Mouse (Mus musculus): ENCODE results near the gene Mcpt9. TPM values are rescaled to one million over a fixed set of nuclear protein-coding genes. Genes with fewer than 3 reads are reported as not detected.
"Not testable (repeated sequence)": the region's sequence is repeated elsewhere in the genome, so short reads cannot be mapped to it uniquely, and the experiment has no call there.

The Mcpt9 gene
- polyA plus RNA-seq (2015; fragmentation: Nextera tagmentation; extraction: Ambion mirVana), result not detected in 2 replicates

DNA sequence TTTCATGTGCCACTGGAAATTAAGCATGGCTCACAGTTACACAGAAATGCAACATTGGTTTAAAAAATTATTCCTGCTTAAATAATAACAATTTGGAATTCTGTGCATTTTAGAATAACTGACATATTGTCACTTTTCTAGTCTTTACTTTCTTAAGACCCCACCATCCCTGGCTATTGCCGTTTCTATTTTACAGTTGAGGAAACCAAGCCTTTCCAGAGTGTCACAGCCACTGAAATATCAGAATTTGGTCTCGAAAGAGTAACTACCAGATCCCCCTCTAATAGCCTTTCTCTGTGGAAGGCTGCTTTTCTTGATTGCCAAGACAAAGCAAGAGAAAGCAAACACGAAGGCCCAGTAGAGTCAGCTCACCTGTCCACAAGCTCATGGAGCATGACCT is at the start of gene Mcpt9:
Gene Mcpt9, minus strand, starts transcription at position 101 of the 400 bp plus-strand sequence.
- H3K9ac ChIP-seq; ATAC-seq (ENCODE audit: low read depth); H3K4me1 ChIP-seq (replicated peaks); H3K27me3 ChIP-seq; H3K27ac ChIP-seq (replicated peaks); H3K4me2 ChIP-seq; H3K36me3 ChIP-seq; H3K9me3 ChIP-seq; H3K4me3 ChIP-seq: not testable (repeated sequence)
- WGBS, result 89% methylated on average over 3 of the region's 3 CpGs

DNA sequence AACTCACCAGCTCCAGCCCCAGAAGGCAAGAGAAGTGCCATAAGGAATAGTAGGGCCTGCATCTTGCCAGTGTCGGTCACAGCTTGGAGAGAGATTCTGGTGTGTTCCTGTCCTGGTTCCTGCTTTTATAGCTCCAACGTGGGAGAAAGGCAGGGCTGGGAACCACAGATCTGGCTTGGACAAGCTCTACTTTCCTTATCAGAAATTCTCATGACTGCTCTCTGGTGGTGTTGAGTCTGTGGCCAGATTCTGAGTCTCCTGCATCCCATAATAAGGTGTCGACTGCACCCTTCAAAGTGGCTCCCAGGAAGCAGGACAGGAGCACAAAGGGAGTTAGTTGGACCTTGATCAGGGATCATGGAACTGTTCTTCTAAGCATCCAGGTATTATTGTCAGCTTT is 31.9 kb upstream of the Mcpt9 start, which contains the start of gene Mcpt4:
Gene Mcpt4, minus strand, starts transcription at position 101 of the 400 bp plus-strand sequence.
- not testable (repeated sequence) for H3K9ac ChIP-seq; H3K4me1 ChIP-seq (replicated peaks); H3K4me3 ChIP-seq; H3K4me2 ChIP-seq; H3K27me3 ChIP-seq; H3K9me3 ChIP-seq; ATAC-seq (ENCODE audit: low read depth); H3K27ac ChIP-seq (replicated peaks); H3K36me3 ChIP-seq
- WGBS, result 86% methylated on average over 3 of the region's 3 CpGs

DNA sequence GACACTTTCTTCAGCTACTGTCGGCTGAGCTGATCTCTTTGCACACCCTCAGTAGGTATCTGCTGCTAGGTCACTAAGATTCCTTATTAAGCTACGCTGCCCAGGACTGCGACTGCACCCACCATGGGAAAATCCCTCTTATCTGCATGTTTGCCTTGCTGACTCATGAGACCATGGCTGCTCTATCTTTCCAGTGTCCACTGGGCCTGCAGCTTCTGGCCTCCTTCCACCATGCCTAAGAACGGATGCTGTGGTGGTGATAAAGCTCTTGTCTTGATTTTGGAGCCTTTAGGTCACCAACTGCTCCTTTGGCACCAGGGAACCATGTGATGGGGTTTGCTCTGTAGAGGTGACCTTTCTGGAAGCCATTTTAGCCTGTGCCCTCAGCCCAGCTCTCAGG is 27.4 kb upstream of the Mcpt9 start:
- H3K9me3 ChIP-seq, result no peaks in the 10 kb centered on the region
- no peaks in the 10 kb centered on the region for H3K27me3 ChIP-seq
- H3K36me3 ChIP-seq, result no peaks in the 10 kb centered on the region
- H3K4me2 ChIP-seq, result no peak overlapping the region
- ATAC-seq (ENCODE audit: low read depth), result no peak
- no peak overlapping the region for H3K9ac ChIP-seq
- no peak overlapping the region for H3K27ac ChIP-seq (replicated peaks)
- 90% methylated on average over 4 of the region's 4 CpGs for WGBS
- no peaks in the 10 kb centered on the region for H3K4me1 ChIP-seq (replicated peaks)
- H3K4me3 ChIP-seq, result no peak overlapping the region

DNA sequence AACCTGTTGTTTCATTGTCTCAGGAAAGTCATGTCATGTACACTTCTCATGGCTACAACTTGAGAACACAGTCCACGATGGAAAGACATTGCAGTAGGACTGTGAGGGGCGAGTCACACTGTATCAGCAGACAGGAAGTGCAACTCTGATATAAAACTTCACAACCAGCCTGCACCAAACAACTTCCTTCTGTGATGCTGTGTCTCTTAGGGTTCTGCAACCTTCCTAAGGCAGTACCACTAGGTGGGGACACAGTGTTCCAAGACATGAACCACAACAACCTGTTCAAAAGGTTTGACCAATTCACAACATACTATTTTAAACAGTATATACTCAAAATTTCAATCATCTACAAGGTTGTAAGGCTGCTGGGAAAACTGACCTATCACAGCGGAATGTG is 25.1 kb upstream of the Mcpt9 start:
- Histone ChIP-seq H3K27ac (replicated peaks) (no peak overlapping the region), H3K4me2 (no peak overlapping the region), H3K4me1 (replicated peaks) (no peaks in the 10 kb centered on the region), H3K4me3 (no peak overlapping the region), H3K36me3 (no peaks in the 10 kb centered on the region), H3K9ac (no peak overlapping the region), H3K27me3 (no peaks in the 10 kb centered on the region), H3K9me3 (no peaks in the 10 kb centered on the region)
- no peak for ATAC-seq (ENCODE audit: low read depth)
- WGBS, result 85% methylated on average over 3 of the region's 3 CpGs

DNA sequence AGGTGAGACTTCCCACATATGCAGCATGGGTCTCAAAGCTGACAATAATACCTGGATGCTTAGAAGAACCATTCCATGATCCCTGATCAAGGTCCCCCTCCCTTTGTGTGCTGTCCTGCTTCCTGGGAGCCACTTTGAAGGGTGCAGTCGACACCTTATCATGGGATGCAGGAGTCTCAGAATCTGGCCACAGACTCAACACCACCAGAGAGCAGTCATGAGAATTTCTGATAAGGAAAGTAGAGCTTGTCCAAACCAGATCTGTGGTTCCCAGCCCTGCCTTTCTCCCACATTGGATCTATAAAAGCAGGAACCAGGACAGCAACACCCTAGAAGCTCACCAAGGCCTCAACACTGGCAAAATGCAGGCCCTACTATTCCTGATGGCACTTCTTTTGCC is 11.5 kb upstream of the Mcpt9 start, which contains the start of gene Mcpt2:
Gene Mcpt2, plus strand, starts transcription at position 250 of the 400 bp plus-strand sequence.
- not testable (repeated sequence) for H3K9me3 ChIP-seq; H3K27me3 ChIP-seq; H3K27ac ChIP-seq (replicated peaks); H3K9ac ChIP-seq; H3K36me3 ChIP-seq; H3K4me3 ChIP-seq; ATAC-seq (ENCODE audit: low read depth); H3K4me1 ChIP-seq (replicated peaks); H3K4me2 ChIP-seq
- WGBS, result 78% methylated on average over 1 of the region's 1 CpGs

DNA sequence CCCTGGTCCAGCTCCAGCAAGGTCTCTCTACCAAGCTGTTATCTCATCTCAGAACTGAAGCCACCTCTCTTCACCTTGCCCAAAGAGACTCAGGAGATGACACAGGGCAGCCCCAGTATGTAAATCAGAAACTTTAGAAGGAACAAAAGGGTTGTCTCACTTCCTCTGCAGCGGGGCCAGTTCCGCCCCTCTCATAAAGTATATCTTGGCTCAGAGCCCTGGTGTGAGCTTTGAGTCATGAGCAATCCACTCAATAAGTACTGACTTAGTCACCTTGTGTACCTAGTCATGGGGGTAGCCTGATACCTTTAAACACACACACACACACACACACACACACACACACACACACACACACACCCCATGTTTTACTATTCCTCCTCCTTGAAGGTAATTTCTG is 4.1 kb upstream of the Mcpt9 start:
- H3K4me2 ChIP-seq, result no peak overlapping the region
- no peaks in the 10 kb centered on the region for H3K4me1 ChIP-seq (replicated peaks)
- no peak overlapping the region for H3K4me3 ChIP-seq
- no peak for ATAC-seq (ENCODE audit: low read depth)
- no peak overlapping the region for H3K27ac ChIP-seq (replicated peaks)
- H3K9me3 ChIP-seq, result no peaks in the 10 kb centered on the region
- WGBS, result 78% methylated on average over 2 of the region's 2 CpGs
- no peaks in the 10 kb centered on the region for H3K36me3 ChIP-seq
- H3K9ac ChIP-seq, result no peak overlapping the region
- H3K27me3 ChIP-seq, result no peaks in the 10 kb centered on the region

DNA sequence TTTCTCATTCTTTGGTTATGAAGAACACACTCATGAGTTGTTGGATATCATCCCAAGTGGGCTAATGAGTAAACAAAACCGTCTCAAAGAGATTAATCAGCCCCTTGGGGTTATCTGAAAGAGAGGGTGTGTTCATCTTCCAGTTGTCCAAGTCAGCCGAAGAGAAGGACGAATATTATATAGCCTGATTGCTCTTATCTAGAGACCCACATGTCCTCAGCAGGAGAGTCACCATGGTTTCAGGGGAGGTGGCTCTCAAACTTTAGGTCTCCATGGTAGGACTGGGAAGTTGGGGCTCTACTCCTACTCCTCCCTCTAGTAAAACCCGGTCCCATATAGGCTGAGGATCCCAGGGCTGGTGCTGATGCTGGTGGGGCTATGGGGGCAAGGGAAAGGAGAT is 9.0 kb downstream of the Mcpt9 start:
- not testable (repeated sequence) for ATAC-seq (ENCODE audit: low read depth); H3K4me3 ChIP-seq
- 82% methylated on average over 4 of the region's 4 CpGs for WGBS

DNA sequence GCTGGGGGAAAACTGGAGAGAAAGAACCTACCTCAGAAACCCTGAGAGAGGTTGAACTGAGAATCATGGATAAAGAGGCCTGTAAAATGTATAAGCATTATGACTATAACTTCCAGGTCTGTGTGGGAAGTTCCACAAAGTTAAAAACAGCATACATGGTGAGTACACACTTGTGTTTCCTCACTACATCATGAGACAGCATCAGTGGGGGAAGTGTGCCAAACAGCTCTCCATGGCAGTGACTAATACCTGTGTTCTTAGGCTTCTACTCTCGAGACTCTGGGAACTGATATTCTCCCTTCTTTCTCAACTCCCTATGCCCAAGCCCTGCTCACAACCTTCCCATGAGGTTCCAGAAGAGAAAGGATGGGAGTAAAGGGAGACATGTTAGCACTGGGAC is 10.8 kb downstream of the Mcpt9 start:
- H3K36me3 ChIP-seq, result no peaks in the 10 kb centered on the region
- no peaks in the 10 kb centered on the region for H3K9me3 ChIP-seq
- no peaks in the 10 kb centered on the region for H3K27me3 ChIP-seq
- no peak overlapping the region for H3K27ac ChIP-seq (replicated peaks)
- no peak overlapping the region for H3K4me3 ChIP-seq
- H3K4me2 ChIP-seq, result no peak overlapping the region
- H3K9ac ChIP-seq, result no peak overlapping the region
- WGBS, result 84% methylated on average over 1 of the region's 1 CpGs
- no peak for ATAC-seq (ENCODE audit: low read depth)
- H3K4me1 ChIP-seq (replicated peaks), result no peaks in the 10 kb centered on the region

More for the DNA sequence above, 9.0 kb downstream of the Mcpt9 start:
- not testable (repeated sequence) for H3K9me3 ChIP-seq; H3K27me3 ChIP-seq; H3K9ac ChIP-seq; H3K4me2 ChIP-seq; H3K36me3 ChIP-seq; H3K4me1 ChIP-seq (replicated peaks); H3K27ac ChIP-seq (replicated peaks)

DNA sequence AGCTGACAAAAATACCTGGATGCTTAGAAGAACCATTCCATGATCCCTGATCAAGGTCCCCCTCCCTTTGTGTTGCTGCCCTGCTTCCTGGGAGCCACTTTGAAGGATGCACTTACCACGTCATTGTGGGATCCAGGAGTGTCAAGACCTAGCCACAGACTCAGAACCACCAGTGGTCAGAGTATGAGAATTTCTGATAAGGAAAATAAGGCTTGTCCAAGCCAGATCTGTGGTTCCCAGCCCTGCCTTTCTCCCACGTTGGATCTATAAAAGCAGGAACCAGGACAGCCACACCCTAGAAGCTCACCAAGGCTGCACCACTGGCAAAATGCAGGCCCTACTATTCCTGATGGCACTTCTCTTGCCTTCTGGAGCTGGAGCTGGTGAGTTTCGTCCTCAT is 12.6 kb downstream of the Mcpt9 start, which contains the start of gene Mcpt1:
Gene Mcpt1, plus strand, starts transcription at position 301 of the 400 bp plus-strand sequence.
- H3K27me3 ChIP-seq; H3K27ac ChIP-seq (replicated peaks); H3K4me1 ChIP-seq (replicated peaks); H3K4me2 ChIP-seq; H3K36me3 ChIP-seq; H3K4me3 ChIP-seq; ATAC-seq (ENCODE audit: low read depth); H3K9ac ChIP-seq; H3K9me3 ChIP-seq: not testable (repeated sequence)
- 87% methylated on average over 3 of the region's 3 CpGs for WGBS

DNA sequence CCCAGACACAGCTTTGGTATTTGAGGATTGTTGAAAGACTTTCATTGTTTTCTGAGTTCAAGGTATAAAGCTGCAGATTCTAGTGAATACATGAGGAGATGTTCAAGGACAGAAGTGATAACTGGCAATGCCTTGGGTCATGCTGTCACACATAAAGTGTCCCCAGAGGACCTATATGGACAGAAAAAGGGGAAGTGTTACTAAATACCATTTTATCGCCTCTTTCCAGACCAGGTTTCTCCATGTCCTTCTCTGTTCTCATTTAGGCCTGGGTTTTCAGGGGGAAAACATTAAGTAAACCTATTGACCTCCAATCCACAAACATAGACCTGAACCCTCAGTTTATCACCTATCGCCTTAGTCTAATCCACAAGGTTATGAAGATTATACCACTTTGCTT is 16.4 kb downstream of the Mcpt9 start:
- WGBS, result 93% methylated on average over 2 of the region's 2 CpGs

DNA sequence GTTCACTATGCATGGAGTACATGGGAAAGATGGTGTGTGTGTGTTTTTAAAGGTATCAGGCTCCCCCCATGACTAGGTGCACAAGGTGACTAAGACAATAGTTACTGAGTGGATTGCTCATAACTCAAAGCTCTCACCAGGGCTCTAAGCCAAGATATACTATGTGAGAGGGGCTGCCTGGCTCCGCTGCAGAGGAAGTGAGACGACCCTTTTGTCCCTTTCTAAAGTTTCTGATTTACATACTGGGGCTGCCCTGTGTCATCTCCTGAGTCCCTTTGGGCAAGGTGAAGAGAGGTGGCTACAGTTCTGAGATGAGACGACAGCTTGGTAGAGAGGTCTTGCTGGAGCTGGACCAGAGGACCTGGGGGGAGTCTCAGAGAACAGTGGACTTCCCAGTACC is 17.1 kb downstream of the Mcpt9 start:
- no peaks in the 10 kb centered on the region for H3K4me1 ChIP-seq (replicated peaks)
- no peaks in the 10 kb centered on the region for H3K36me3 ChIP-seq
- H3K4me3 ChIP-seq, result no peak overlapping the region
- H3K9ac ChIP-seq, result no peak overlapping the region
- no peak overlapping the region for H3K27ac ChIP-seq (replicated peaks)
- H3K9me3 ChIP-seq, result no peaks in the 10 kb centered on the region
- no peaks in the 10 kb centered on the region for H3K27me3 ChIP-seq
- WGBS, result 59% methylated on average over 3 of the region's 3 CpGs
- no peak for ATAC-seq (ENCODE audit: low read depth)
- no peak overlapping the region for H3K4me2 ChIP-seq

More for the DNA sequence above, 16.4 kb downstream of the Mcpt9 start:
- no peak overlapping the region for H3K4me3 ChIP-seq
- H3K27ac ChIP-seq (replicated peaks), result no peak overlapping the region
- no peaks in the 10 kb centered on the region for H3K4me1 ChIP-seq (replicated peaks)
- no peaks in the 10 kb centered on the region for H3K36me3 ChIP-seq
- no peaks in the 10 kb centered on the region for H3K27me3 ChIP-seq
- ATAC-seq (ENCODE audit: low read depth), result no peak
- no peak overlapping the region for H3K9ac ChIP-seq
- H3K9me3 ChIP-seq, result no peaks in the 10 kb centered on the region
- no peak overlapping the region for H3K4me2 ChIP-seq

DNA sequence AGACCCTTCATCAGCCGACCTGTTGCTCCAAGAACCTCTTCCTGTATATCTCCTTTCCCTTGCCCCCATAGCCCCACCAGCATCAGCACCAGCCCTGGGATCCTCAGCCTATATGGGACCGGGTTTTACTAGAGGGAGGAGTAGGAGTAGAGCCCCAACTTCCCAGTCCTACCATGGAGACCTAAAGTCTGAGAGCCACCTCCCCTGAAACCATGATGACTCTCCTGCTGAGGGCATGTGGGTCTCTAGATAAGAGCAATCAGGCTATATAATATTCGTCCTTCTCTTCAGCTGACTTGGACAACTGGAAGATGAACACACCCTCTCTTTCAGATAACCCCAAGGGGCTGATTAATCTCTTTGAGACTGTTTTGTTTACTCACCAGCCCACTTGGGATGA is 42.8 kb downstream of the Mcpt9 start:
- H3K4me1 ChIP-seq (replicated peaks); H3K27me3 ChIP-seq; H3K27ac ChIP-seq (replicated peaks); H3K9ac ChIP-seq; H3K36me3 ChIP-seq; H3K4me2 ChIP-seq; H3K9me3 ChIP-seq; ATAC-seq (ENCODE audit: low read depth); H3K4me3 ChIP-seq: not testable (repeated sequence)
- WGBS, result 84% methylated on average over 2 of the region's 3 CpGs

All from neural tube, embryonic 13.5 days (tissue).